Mouse (Mus musculus): ENCODE measurements around the gene AY358078. TPM values are rescaled to one million over a fixed set of nuclear protein-coding genes. Genes with fewer than 3 reads are reported as not detected.
"Not testable (repeated sequence)": the region's sequence is repeated elsewhere in the genome, so short reads cannot be mapped to it uniquely, and the experiment has no call there.

Gene AY358078
- polyA plus RNA-seq, 1 experiment from 2014 or later, result not detected

DNA sequence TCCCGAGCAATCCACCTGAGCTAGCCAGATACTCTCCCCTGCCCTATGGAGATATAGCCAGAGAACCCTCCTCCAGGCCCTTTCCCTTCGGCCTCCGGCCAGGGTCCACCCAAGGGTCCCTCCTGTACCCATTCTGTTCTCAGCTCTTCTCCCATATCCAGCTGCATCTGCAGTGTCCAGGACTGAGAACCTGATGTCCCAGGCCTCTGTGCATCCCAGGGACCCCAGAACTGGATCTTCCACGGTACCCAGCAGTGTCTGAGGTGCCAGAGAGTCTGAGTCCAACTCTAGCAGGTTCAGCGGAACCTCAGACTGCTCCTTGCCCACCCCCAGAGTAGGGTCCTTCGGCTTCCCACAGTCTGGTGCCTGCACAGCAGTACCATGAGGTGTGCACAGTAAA is 29.3 kb downstream of the AY358078 start:
- Histone ChIP-seq H3K27ac (replicated peaks) (no peak overlapping the region), H3K4me2 (no peak overlapping the region), H3K27me3 (no peaks in the 10 kb centered on the region), H3K4me1 (replicated peaks) (no peaks in the 10 kb centered on the region), H3K4me3 (replicated peaks) (no peak overlapping the region), H3K9me3 (replicated peaks) (no peaks in the 10 kb centered on the region), H3K9ac (no peak overlapping the region), H3K36me3 (replicated peaks) (no peaks in the 10 kb centered on the region)
- 64% methylated on average over 6 of the region's 6 CpGs for WGBS (ENCODE audit: insufficient replicate concordance)
- ATAC-seq (ENCODE audit: insufficient read depth), result no peak

DNA sequence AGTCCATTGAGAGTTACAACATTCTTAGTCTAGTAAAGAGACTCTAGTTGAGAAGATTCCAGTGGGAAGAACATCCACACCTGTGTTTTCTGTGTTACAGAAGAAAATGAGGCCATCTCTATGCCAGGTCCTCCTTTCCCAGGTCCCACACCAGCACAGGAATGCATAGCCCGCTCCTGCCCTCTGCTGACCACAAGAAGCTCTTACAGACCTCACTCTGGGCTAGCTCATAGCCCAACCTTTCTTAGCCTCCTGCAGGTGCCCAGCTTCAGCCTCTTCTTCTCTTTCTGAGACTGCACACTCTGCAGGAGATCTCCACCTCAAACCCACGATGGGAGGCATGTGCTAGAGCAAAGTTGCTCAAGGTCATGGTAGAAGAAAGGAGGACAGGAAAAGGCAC is 38.6 kb downstream of the AY358078 start:
- not testable (repeated sequence) for H3K4me2 ChIP-seq; ATAC-seq (ENCODE audit: insufficient read depth)

DNA sequence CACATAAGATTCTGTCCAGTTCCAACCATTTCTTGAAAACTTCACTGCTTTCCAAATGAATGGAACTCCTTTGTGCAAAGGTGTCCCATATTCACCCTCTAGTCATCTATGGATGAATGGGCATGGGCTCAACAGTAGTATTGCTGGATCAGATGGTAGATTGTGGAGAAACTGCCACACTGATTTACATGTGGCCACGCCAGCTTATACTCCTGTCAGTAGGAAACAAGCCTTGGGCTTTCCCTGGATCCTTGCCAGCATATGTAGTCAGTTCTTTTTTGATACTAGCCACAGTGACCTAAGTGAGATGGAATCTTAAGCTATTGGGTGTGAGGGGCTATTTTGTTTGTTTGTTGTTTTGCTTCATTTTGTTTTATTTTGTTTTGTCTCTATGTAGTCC is 42.4 kb downstream of the AY358078 start:
- no peak overlapping the region for H3K4me2 ChIP-seq

More for the DNA sequence above, 38.6 kb downstream of the AY358078 start:
- WGBS (ENCODE audit: insufficient replicate concordance), result 18% methylated on average over 2 of the region's 2 CpGs
- H3K9me3 ChIP-seq (replicated peaks); H3K27ac ChIP-seq (replicated peaks); H3K36me3 ChIP-seq (replicated peaks); H3K4me1 ChIP-seq (replicated peaks); H3K27me3 ChIP-seq; H3K4me3 ChIP-seq (replicated peaks); H3K9ac ChIP-seq: not testable (repeated sequence)

GRCm38 (mm10) chr14:51842781-51843180 is 42.9 kb downstream of the AY358078 start:
- H3K9me3 ChIP-seq (replicated peaks), result no peaks in the 10 kb centered on the region
- H3K27ac ChIP-seq (replicated peaks), result no peak overlapping the region
- no peak for ATAC-seq (ENCODE audit: insufficient read depth)
- H3K4me1 ChIP-seq (replicated peaks), result no peaks in the 10 kb centered on the region
- H3K9ac ChIP-seq, result no peak overlapping the region
- no peaks in the 10 kb centered on the region for H3K36me3 ChIP-seq (replicated peaks)
- no peak overlapping the region for H3K4me2 ChIP-seq
- H3K4me3 ChIP-seq (replicated peaks), result no peak overlapping the region
- WGBS (ENCODE audit: insufficient replicate concordance), result 48% methylated on average over 2 of the region's 2 CpGs
- H3K27me3 ChIP-seq, result no peaks in the 10 kb centered on the region

More for the DNA sequence above, 42.4 kb downstream of the AY358078 start:
- Histone ChIP-seq H3K27me3 (no peaks in the 10 kb centered on the region), H3K9me3 (replicated peaks) (no peaks in the 10 kb centered on the region), H3K4me3 (replicated peaks) (no peak overlapping the region), H3K9ac (no peak overlapping the region), H3K4me1 (replicated peaks) (no peaks in the 10 kb centered on the region), H3K36me3 (replicated peaks) (no peaks in the 10 kb centered on the region), H3K27ac (replicated peaks) (no peak overlapping the region)
- WGBS (ENCODE audit: insufficient replicate concordance), result 26% methylated on average over 1 of the region's 1 CpGs
- ATAC-seq (ENCODE audit: insufficient read depth), result no peak

- Histone ChIP-seq H3K27ac (replicated peaks) (no peak overlapping the region), H3K36me3 (replicated peaks) (no peaks in the 10 kb centered on the region), H3K27me3 (no peaks in the 10 kb centered on the region), H3K4me2 (no peak overlapping the region), H3K9ac (no peak overlapping the region), H3K4me1 (replicated peaks) (no peaks in the 10 kb centered on the region), H3K4me3 (replicated peaks) (no peak overlapping the region), H3K9me3 (replicated peaks) (no peaks in the 10 kb centered on the region)
- no peak for ATAC-seq (ENCODE audit: insufficient read depth)
These were observed 44.0 kb downstream of the AY358078 start for GRCm38 (mm10) chr14:51843882-51844281.

- 59% methylated on average over 3 of the region's 3 CpGs for WGBS (ENCODE audit: insufficient replicate concordance)
- Histone ChIP-seq H3K27me3 (no peaks in the 10 kb centered on the region), H3K4me2 (no peak overlapping the region), H3K9me3 (replicated peaks) (no peaks in the 10 kb centered on the region), H3K36me3 (replicated peaks) (no peaks in the 10 kb centered on the region), H3K4me1 (replicated peaks) (no peaks in the 10 kb centered on the region), H3K27ac (replicated peaks) (no peak overlapping the region), H3K4me3 (replicated peaks) (no peak overlapping the region), H3K9ac (no peak overlapping the region)
- ATAC-seq (ENCODE audit: insufficient read depth), result no peak
These were observed 46.7 kb downstream of the AY358078 start for GRCm38 (mm10) chr14:51846566-51846965.

DNA sequence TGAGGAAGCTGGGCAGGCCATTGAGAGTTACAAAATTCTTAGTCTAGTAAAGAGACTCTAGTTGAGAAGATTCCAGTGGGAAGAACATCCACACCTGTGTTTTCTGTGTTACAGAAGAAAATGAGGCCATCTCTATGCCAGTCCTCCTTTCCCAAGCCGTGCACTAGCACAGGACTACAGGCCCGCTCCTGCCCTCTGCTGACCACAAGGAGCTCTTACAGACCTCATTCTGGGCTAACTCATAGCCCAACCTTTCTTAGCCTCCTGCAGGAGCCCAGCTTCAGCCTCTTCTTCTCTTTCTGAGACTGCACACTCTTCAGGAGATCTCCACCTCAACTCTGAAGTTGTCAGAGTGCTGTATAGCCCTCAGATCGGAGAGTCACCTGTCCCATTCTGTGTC is 51.2 kb downstream of the AY358078 start:
- H3K4me1 ChIP-seq (replicated peaks); H3K36me3 ChIP-seq (replicated peaks); H3K27ac ChIP-seq (replicated peaks); H3K4me2 ChIP-seq; H3K9ac ChIP-seq; H3K4me3 ChIP-seq (replicated peaks); H3K9me3 ChIP-seq (replicated peaks); ATAC-seq (ENCODE audit: insufficient read depth); H3K27me3 ChIP-seq: not testable (repeated sequence)
- WGBS (ENCODE audit: insufficient replicate concordance), result 31% methylated on average over 3 of the region's 3 CpGs

GRCm38 (mm10) chr14:51853399-51853798 is 53.6 kb downstream of the AY358078 start, which contains the start of gene Ear6:
Gene Ear6 (plus strand): TSS chr14:51853699.
- no peaks in the 10 kb centered on the region for H3K27me3 ChIP-seq
- no peaks in the 10 kb centered on the region for H3K4me1 ChIP-seq (replicated peaks)
- no peak for ATAC-seq (ENCODE audit: insufficient read depth)
- no peak within 1 kb of the TSS for H3K9ac ChIP-seq
- H3K9me3 ChIP-seq (replicated peaks), result no peaks in the 10 kb centered on the region
- no peak within 1 kb of the TSS for H3K27ac ChIP-seq (replicated peaks)
- H3K4me2 ChIP-seq, result no peak within 1 kb of the TSS
- H3K36me3 ChIP-seq (replicated peaks), result no peaks in the 10 kb centered on the region
- H3K4me3 ChIP-seq (replicated peaks), result no peak within 1 kb of the TSS

- not testable (repeated sequence) for H3K4me1 ChIP-seq (replicated peaks); H3K9me3 ChIP-seq (replicated peaks); ATAC-seq (ENCODE audit: insufficient read depth); H3K9ac ChIP-seq; H3K36me3 ChIP-seq (replicated peaks); H3K4me3 ChIP-seq (replicated peaks); H3K27me3 ChIP-seq; H3K4me2 ChIP-seq; H3K27ac ChIP-seq (replicated peaks)
- WGBS (ENCODE audit: insufficient replicate concordance), result 50% methylated on average over 7 of the region's 7 CpGs
These were observed 55.4 kb downstream of the AY358078 start for GRCm38 (mm10) chr14:51855280-51855679.

DNA sequence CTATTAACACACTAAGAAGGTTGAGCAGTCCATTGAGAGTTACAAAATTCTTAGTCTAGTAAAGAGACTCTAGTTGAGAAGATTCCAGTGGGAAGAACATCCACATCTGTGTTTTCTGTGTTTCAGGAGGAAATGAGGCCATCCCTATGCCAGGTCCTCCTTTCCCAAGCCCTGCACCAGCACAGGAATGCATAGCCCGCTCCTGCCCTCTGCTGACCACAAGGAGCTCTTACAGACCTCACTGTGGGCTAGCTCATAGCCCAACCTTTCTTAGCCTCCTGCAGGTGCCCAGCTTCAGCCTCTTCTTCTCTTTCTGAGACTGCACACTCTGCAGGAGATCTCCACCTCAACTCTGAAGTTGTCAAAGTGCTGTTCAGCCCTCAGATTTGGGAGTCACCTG is 63.8 kb downstream of the AY358078 start:
- not testable (repeated sequence) for ATAC-seq (ENCODE audit: insufficient read depth)

GRCm38 (mm10) chr14:51870756-51871155 is 70.9 kb downstream of the AY358078 start:
- ATAC-seq (ENCODE audit: insufficient read depth), result no peak
- H3K27me3 ChIP-seq, result no peaks in the 10 kb centered on the region
- H3K9me3 ChIP-seq (replicated peaks), result no peaks in the 10 kb centered on the region
- no peak overlapping the region for H3K4me2 ChIP-seq
- H3K36me3 ChIP-seq (replicated peaks), result no peaks in the 10 kb centered on the region
- no peak overlapping the region for H3K9ac ChIP-seq
- no peaks in the 10 kb centered on the region for H3K4me1 ChIP-seq (replicated peaks)
- H3K27ac ChIP-seq (replicated peaks), result no peak overlapping the region
- WGBS (ENCODE audit: insufficient replicate concordance), result 51% methylated on average over 2 of the region's 2 CpGs
- H3K4me3 ChIP-seq (replicated peaks), result no peak overlapping the region

More for the DNA sequence above, 63.8 kb downstream of the AY358078 start:
- H3K9me3 ChIP-seq (replicated peaks); H3K9ac ChIP-seq; H3K27me3 ChIP-seq; H3K4me2 ChIP-seq; H3K36me3 ChIP-seq (replicated peaks); H3K27ac ChIP-seq (replicated peaks); H3K4me1 ChIP-seq (replicated peaks); H3K4me3 ChIP-seq (replicated peaks): not testable (repeated sequence)
- WGBS (ENCODE audit: insufficient replicate concordance), result 4% methylated on average over 1 of the region's 1 CpGs

DNA sequence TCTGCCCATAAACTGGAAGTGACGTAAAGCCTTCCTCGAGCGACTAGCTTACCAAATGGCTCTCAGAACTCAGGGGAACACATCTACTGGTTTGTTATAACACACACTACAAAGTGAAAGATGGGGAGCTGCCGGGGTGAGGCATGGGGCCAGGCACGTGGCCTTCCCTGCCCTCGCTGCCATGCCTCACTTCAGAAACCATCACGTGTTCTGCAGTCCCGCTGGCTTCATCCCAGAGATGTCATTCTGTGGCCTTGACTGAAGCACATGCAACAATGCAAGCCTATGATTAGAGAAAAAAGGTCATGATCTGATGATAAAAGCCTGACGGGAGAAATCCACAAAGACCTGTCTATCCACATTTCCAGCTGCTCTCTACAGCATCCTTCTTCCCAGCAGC is 71.9 kb downstream of the AY358078 start:
- Histone ChIP-seq H3K36me3 (replicated peaks) (no peaks in the 10 kb centered on the region), H3K4me1 (replicated peaks) (no peaks in the 10 kb centered on the region), H3K4me2 (no peak overlapping the region), H3K4me3 (replicated peaks) (no peak overlapping the region), H3K27me3 (no peaks in the 10 kb centered on the region), H3K9ac (no peak overlapping the region), H3K9me3 (replicated peaks) (no peaks in the 10 kb centered on the region), H3K27ac (replicated peaks) (no peak overlapping the region)
- WGBS (ENCODE audit: insufficient replicate concordance), result 60% methylated on average over 9 of the region's 9 CpGs
- no peak for ATAC-seq (ENCODE audit: insufficient read depth)
